Mouse (Mus musculus) ovary, postnatal 36 days (tissue): Measurements from ENCODE around the gene Fras1.

Experiments
- DNase-seq: peaks from one replicate; pipeline ENCODE4 v3.0.0; 2022; ENCODE audit warnings: low spot score, mixed read lengths

Gene Fras1

DNA sequence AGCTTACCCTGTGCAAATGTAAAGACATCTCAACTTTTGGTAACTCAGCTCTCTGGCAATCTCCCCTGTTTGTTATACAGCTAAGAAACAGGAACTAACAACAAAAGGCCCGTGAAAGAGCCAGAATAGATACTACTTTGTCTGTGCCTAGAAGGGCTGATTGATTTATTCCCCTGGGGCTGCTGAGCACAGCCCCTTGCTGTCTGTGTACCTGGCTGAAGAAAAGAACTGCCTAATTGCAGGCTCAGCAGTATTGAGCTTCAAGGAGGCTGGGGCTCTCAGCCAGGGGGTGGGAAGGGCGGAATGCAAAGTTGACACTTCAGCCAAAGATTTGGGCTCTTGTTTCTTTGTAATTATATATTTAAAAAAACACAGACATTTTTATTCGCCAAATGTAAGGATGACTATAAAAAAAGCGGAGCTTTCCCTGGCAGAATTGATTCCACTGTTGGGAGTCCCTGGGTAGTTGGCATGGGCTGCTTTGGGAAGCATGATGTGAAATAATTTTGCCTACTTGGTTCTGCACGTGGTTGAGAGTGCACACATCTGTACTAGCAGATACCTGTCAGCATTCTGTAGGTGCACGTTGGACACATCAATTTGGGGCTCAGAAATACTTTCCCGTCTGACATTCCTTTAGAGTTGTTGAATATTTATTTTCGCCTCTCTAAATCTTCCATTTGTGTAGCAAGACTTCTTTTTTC is 31.5 kb downstream of the Fras1 start:
- no peak for DNase-seq

- DNase-seq, result no peak
Observed at GRCm38 (mm10) chr5:96408291-96408690, 34.5 kb downstream of the Fras1 start.

- no peak for DNase-seq
Observed at GRCm38 (mm10) chr5:96412754-96413394, 39.1 kb downstream of the Fras1 start.

- no peak for DNase-seq
Observed at GRCm38 (mm10) chr5:96417121-96417520, 43.4 kb downstream of the Fras1 start.

DNA sequence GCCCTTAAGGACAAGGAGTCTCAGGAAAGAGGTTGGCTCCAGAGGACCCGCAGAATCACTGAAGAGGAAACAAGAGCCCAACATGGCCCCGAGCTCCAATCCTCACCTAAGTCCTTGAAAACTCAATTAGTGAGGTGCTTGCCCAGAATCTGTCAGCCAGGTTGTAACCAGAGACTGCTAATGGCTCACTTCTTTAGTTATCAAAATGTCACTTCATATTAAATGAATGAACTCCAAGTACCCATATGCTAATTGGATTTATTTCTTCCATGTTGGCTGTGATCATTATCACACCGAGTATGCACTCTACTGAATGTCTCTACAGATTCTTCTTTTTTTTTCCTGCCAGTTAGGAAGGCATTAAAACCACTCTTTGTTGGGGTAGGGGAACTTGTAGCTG is 47.8 kb downstream of the Fras1 start:
- no peak for DNase-seq

- DNase-seq, result no peak
Observed at GRCm38 (mm10) chr5:96422716-96423115, 49.0 kb downstream of the Fras1 start.

GRCm38 (mm10) chr5:96425391-96425790 is 51.6 kb downstream of the Fras1 start:
- no peak for DNase-seq

DNA sequence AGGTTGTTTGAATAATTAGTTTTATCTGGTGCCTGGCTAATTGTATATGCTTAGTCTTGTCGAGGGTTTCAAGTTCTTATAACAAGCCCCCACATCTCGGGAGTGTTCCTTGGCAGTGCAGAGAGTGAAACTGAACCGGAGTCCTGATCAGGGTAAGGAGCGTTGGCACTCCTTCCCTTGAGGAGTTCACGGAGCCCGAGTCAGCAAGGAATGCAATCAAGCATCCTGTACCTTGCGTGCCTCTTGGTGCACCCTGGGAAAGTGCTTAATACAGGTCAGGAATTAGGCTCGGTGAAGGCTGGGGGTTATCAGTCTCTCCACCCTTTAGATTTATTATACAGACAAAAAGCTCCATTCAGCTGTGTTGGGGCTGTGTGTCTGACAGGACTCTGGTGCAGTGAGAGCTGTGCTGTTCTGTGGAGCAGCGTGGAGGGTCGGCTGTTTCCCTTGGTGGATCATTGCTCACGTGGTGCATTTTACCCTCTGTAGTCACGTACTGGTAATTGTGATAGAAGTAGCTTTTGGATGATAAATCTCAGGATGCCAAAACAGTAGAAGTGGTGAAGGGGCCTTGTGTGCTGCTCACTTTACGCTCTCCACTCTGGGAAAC is 55.9 kb downstream of the Fras1 start:
- DNase-seq, result no peak

- DNase-seq, result no peak
Observed at GRCm38 (mm10) chr5:96437870-96438269, 64.1 kb downstream of the Fras1 start.

GRCm38 (mm10) chr5:96439811-96440210 is 66.1 kb downstream of the Fras1 start:
- no peak for DNase-seq

DNA sequence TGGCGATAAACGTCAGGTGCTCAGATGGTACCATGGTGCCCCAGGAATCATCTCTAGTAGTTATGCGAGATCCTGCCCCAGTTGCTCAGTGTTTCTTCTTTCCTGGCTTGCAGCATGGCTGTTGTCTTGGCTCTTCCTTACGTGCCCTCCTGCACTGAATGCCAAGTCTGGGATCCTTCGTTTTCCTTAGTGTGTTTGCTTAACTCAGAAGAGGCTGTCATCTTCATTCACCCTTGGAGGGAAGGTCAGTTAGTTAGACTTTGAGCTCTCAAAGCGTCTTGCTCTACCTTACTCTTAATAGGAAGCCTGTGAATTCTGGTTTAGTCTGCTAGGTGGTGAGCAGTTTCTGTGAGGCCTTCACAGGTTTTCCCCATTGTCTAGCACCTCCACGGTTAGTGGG is 73.7 kb downstream of the Fras1 start:
- no peak for DNase-seq

DNA sequence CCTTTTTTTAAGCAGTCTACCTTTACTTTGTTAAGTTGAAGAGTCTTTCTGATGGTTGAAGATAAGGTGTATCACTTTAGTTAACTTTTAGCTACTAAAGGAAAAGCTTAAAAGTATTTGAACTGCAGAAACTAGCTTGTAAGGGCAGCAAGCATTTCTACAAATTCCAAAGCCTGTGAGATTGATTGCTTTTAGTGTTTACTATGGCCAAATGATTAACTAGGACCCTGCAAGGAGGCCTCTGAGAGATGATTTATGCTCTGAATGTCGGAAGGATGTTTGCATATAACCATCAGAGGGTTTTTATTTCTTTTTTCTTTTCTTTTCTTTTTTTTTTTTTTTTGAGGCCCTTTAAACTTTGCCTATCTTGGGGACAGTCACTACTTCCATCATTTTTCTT is 78.3 kb downstream of the Fras1 start:
- no peak for DNase-seq

GRCm38 (mm10) chr5:96453386-96453785 is 79.6 kb downstream of the Fras1 start:
- no peak for DNase-seq

DNA sequence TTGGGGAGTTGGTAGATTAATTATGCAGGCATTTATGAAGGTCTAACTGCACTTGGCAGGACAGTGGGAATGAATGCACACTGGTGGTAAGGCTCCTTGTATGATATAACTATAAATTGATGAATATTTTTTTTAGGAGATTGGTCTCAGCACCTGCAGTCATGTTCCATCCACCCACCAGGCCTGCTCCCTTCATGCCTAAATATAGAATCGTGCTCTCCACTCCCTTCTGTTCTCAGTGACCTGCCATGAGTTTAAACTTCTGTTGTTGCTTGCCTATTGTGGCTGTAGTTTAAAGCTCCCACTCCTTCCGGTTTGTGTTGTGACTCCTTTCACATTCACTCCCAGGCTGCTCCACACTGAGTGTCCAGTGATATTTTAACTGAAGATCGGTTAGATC is 80.7 kb downstream of the Fras1 start:
- DNase-seq, result no peak

DNA sequence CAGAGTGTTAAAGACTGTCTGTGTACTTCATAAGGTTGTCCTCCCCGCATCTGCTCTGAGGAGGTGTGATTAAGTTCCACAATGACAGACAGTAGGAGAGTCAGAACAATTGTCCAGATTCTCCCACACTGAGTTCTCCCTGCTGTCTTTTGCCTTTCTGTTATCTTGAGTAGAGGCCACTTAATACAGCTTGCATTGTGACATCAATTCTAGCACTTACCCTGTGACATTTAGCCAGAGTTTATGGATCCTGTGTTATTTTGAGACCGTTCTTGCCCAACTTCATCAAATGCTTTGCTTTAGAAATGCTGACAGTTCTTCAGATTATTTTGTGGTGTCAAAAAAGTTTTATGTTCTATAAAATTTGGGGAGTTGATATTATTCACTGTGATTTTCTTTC is 81.5 kb downstream of the Fras1 start:
- DNase-seq, result no peak

DNA sequence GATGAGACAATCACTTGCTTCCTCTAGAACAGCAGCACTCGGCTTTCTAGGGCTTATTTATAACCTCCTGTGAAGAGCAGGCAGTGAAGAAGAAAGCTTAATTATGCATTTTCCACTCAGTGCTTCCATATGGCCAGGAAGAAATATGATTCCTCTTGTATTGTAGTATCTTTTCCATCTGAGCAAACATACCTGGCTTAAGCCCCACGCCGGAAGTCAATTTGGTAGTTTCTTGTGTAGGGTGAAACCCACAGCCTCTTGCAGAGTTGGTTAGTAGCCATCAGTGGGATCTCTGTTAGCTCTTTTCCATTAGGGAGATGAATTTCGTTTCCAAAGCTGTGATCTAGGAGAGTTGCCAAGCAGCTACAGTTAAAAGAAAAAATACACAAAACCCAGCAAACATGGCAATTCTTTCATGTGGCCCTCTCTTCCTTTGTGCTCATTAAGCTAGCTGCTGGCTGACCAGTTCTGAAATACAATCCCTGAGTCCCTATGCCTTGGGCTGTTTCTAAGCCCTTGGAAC is 83.7 kb downstream of the Fras1 start:
- DNase-seq, result no peak

- no peak for DNase-seq
Observed at GRCm38 (mm10) chr5:96459605-96460004, 85.8 kb downstream of the Fras1 start.

DNA sequence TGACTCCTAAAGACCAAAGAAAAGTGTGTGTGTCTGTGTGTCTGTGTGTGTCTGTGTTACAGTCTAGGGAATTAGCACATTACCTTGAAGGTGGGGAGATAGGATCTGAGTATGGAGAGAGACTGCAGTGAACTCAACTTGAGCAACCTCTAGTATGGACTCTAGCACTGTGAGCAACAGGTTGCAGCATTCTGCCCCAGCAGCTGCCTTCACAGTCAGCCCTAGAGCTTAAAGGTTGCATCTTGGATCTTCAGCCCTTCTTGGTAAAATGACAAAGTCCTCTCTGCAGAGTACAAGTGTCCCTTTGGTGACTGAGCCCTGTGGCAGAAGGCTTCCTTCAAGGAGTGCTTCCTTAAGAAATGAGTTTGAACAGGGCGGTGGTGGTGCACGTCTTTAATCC is 88.4 kb downstream of the Fras1 start:
- no peak for DNase-seq

DNA sequence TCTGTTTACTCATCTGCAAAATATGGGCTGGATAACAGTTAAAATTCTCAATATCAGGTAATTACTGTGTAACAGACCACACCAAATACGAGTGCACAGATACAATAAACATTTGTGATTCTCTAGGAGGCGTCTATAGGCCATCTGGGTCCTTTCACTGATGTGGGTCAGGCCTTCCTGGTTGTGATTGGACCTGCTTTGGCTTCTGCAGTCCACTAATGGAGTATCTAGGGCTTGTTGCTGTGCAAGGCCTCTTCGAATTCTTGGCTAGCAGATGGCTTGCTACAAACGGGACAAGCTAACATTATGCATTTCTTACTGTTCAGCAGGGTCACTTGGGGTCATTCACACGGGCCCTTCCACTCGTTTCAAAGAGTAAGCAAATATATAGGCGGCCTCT is 92.7 kb downstream of the Fras1 start:
- DNase-seq, result no peak

GRCm38 (mm10) chr5:96471995-96472394 is 98.2 kb downstream of the Fras1 start:
- DNase-seq, result no peak

DNA sequence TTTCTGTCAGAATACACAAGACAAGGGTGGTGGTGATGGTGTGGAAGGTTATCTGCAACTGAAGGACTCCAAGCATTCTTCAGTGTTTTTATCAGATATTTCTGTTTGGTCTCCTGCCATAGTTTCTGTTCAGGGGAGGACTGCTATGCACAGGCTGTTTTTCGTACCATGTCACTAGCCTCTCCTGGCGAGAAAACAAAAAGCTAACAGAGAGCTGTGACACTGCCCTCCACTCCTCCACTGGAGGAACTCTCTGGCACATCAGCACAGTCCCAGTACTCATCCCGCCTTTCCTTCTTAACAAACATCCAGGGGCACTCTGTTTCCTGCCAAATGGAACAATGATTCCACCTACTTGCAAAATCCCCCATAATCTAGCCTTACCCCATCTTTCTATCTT is 101.7 kb downstream of the Fras1 start:
- DNase-seq, result no peak

GRCm38 (mm10) chr5:96479003-96479402 is 105.2 kb downstream of the Fras1 start:
- no peak for DNase-seq

- no peak for DNase-seq
Observed at GRCm38 (mm10) chr5:96481159-96481558, 107.4 kb downstream of the Fras1 start.
